Mouse (Mus musculus) kidney, embryonic 16.5 days (tissue): ENCODE data around the gene Rexo2. TPM values are rescaled to one million over a fixed set of nuclear protein-coding genes. Genes with fewer than 3 reads are reported as not detected.

Source experiments
- ATAC-seq: fragments of 200-750 bp; cut with Nextera tagmentation; 2 replicates; pipeline ENCODE4 v1.8.0; 2017; ENCODE audit warnings: moderate TSS enrichment; ENCODE audit not compliant: low FRiP score, low TSS enrichment
- H3K27ac ChIP-seq: fragments of 300-500 bp; sonication (generic); 2 replicates; pipeline ENCODE4 v1.5.1; 2014; ENCODE audit warnings: low read length
- H3K27me3 ChIP-seq: fragments of 300-500 bp; sonication (generic); 2 replicates; pipeline ENCODE4 v1.6.1; 2014; ENCODE audit warnings: low read length, control low read depth, mixed read lengths; ENCODE audit not compliant: insufficient read depth
- H3K36me3 ChIP-seq: fragments of 300-500 bp; sonication (generic); 2 replicates; pipeline ENCODE4 v1.6.1; 2014; ENCODE audit warnings: low read length, control low read depth, mixed read lengths; ENCODE audit not compliant: insufficient read depth
- H3K4me1 ChIP-seq: fragments of 300-500 bp; sonication (generic); 2 replicates; pipeline ENCODE4 v1.6.1; 2014; ENCODE audit warnings: low read length, control low read depth, mixed read lengths; ENCODE audit not compliant: insufficient read depth
- H3K4me2 ChIP-seq: fragments of 300-500 bp; sonication (generic); replicated peaks from 2 replicates; pipeline ENCODE4 v1.6.1; 2014; ENCODE audit warnings: low read depth, low read length
- H3K4me3 ChIP-seq: fragments of 300-500 bp; sonication (generic); 2 replicates; pipeline ENCODE4 v1.5.1; 2014; ENCODE audit warnings: mild to moderate bottlenecking, low read length
- H3K9ac ChIP-seq: fragments of 300-500 bp; sonication (generic); replicated peaks from 2 replicates; pipeline ENCODE4 v1.6.1; 2014; ENCODE audit warnings: low read length
- H3K9me3 ChIP-seq: fragments of 300-500 bp; sonication (generic); 2 replicates; pipeline ENCODE4 v1.6.1; 2016; ENCODE audit warnings: low read length, control low read depth
- WGBS: fragments of 180-500 bp; shearing (Covaris S2); extraction: QIAGEN DNeasy Blood & Tissue Kit; methylation state at CpG from one replicate; pipeline ENCODE4 v1.1.7; 2014; 5-methylcytosine and 5-hydroxymethylcytosine counted together
- microRNA-seq: library from miRNA; unstranded; fragments of <30 nt; microRNA quantifications from one replicate; pipeline ENCODE4, GENCODE M21; 2016
- polyA plus RNA-seq: library from polyadenylated mRNA; unstranded; fragments of >200 nt; fragmentation: Nextera tagmentation; extraction: Ambion mirVana; gene quantifications from 2 replicates; pipeline ENCODE4 v1.2.1, GENCODE M21; 2015

Rexo2 gene
- polyA plus RNA-seq, 1 experiment from 2014 or later: 118 TPM

GRCm38 (mm10) chr9:48418829-48419228 is 61.6 kb downstream of the Rexo2 start:
- no peak overlapping the region for H3K9ac ChIP-seq
- no peaks in the 10 kb centered on the region for H3K27me3 ChIP-seq
- H3K9me3 ChIP-seq: no peaks in the 10 kb centered on the region
- no peaks in the 10 kb centered on the region for H3K4me1 ChIP-seq
- no peak overlapping the region for H3K4me2 ChIP-seq
- H3K27ac ChIP-seq: no peak overlapping the region
- no peak for ATAC-seq
- 73% methylated on average over 8 of the region's 8 CpGs for WGBS
- no peaks in the 10 kb centered on the region for H3K36me3 ChIP-seq
- H3K4me3 ChIP-seq: no peak overlapping the region

Small RNAs within 50 kb of the gene (microRNA-seq; reads per million reads assigned to microRNA genes)
- gene Gm23653: not detected

Other genes with a start within 250 kb of the Rexo2 start
- 1.1 and 1.8 TPM in 2 replicates for gene Nxpe2, start 127.2 kb downstream of the Rexo2 start, polyA plus RNA-seq
- gene Rbm7, start 14.7 kb upstream of the Rexo2 start, polyA plus RNA-seq: 122 and 126 TPM in 2 replicates
- gene Gm5617, start 14.8 kb upstream of the Rexo2 start, polyA plus RNA-seq: 31.5 and 34.6 TPM in 2 replicates
- gene Nnmt, start 124.5 kb upstream of the Rexo2 start, polyA plus RNA-seq: 2.4 TPM in 2 replicates